Mouse (Mus musculus) heart, adult 2 months (tissue): ENCODE results near the gene Cpeb3. TPM values are rescaled to one million over a fixed set of nuclear protein-coding genes. Genes with fewer than 3 reads are reported as not detected.

Experiments used
- DNase-seq, 2 experiments: peaks; one replicate each; pipeline ENCODE4 v3.0.0; 2021
- H3K27ac ChIP-seq: fragments of 200-600 bp; 2 replicates; pipeline ENCODE4 v1.8.1; 2022
- H3K27me3 ChIP-seq: fragments of 200-500 bp; 2 replicates; pipeline ENCODE4 v1.6.1; 2012; ENCODE audit warnings: mild to moderate bottlenecking, low read length, inconsistent platforms, mixed read lengths; ENCODE audit not compliant: control insufficient read depth, insufficient read depth
- H3K36me3 ChIP-seq: fragments of 200-500 bp; 2 replicates; pipeline ENCODE4 v1.6.1; 2012; ENCODE audit warnings: low read length, inconsistent platforms; ENCODE audit not compliant: control insufficient read depth, insufficient read depth
- H3K4me1 ChIP-seq: fragments of 200-500 bp; 2 replicates; pipeline ENCODE4 v1.6.1; 2011; ENCODE audit warnings: low read length; ENCODE audit not compliant: control insufficient read depth, insufficient read depth
- H3K4me3 ChIP-seq: fragments of 200-600 bp; 2 replicates; pipeline ENCODE4 v1.8.1; 2022
- H3K79me2 ChIP-seq: fragments of 200-500 bp; replicated peaks from 2 replicates; pipeline ENCODE4 v1.6.1; 2012; ENCODE audit warnings: mild to moderate bottlenecking, inconsistent platforms, low read length, moderate library complexity, mixed read lengths; ENCODE audit not compliant: control insufficient read depth, insufficient read depth
- H3K9ac ChIP-seq: fragments of 200-500 bp; 2 replicates; pipeline ENCODE4 v1.6.1; 2012; ENCODE audit warnings: low read depth, mild to moderate bottlenecking, control low read depth, inconsistent platforms, low read length, mixed read lengths
- CTCF ChIP-seq: fragments of 200-600 bp; IDR thresholded peaks from 2 replicates; pipeline ENCODE4 v1.8.1; 2022; ENCODE audit warnings: antibody characterized with exemption, mild to moderate bottlenecking, moderate library complexity
- EP300 ChIP-seq: fragments of 200-500 bp; IDR thresholded peaks from 2 replicates; pipeline ENCODE4 v1.6.1; 2011; ENCODE audit warnings: low read depth, low read length, control low read depth; ENCODE audit not compliant: insufficient read depth
- POLR2A ChIP-seq: fragments of 200-500 bp; IDR thresholded peaks from 2 replicates; pipeline ENCODE4 v1.6.1; 2011; ENCODE audit warnings: mild to moderate bottlenecking, low read depth, low read length, control low read depth; ENCODE audit not compliant: insufficient read depth
- WGBS: fragments of 180-500 bp; shearing (Covaris S2); methylation state at CpG from one replicate; pipeline ENCODE4 v1.1.7; 2018; 5-methylcytosine and 5-hydroxymethylcytosine counted together
- intact Hi-C: fragments of 180-260 bp; cut with DNase I; formaldehyde crosslinking; loops from one replicate; pipeline ENCODE4 v1.15.1; 2025
- long read RNA-seq: library from polyadenylated mRNA; stranded (forward); transcript quantifications from one replicate; pipeline ENCODE4 v2.0.0, GENCODE M21; 2021
- polyA plus RNA-seq: library from polyadenylated mRNA; depleted of rRNA; stranded (reverse); fragments of >200 nt; gene quantifications from 2 replicates; pipeline ENCODE4 v1.2.3, GENCODE M21; 2012; rRNA removed
- total RNA-seq, 2 experiments: library from RNA; stranded (reverse); gene quantifications; 2 replicates each; pipeline ENCODE4 v1.2.3; 2021

The Cpeb3 gene
- total RNA-seq, result 10 to 100 TPM; 78.9 to 96.9 TPM
- polyA plus RNA-seq, result 35.6 and 53.9 TPM in 2 replicates
- long read RNA-seq, full-length matches to known transcripts, result 1 of 18 reads
- long read RNA-seq, partial matches to known transcripts, result 1 of 18 reads
- long read RNA-seq, other reads (novel, unspliced or antisense), result 16 of 18 reads

DNA sequence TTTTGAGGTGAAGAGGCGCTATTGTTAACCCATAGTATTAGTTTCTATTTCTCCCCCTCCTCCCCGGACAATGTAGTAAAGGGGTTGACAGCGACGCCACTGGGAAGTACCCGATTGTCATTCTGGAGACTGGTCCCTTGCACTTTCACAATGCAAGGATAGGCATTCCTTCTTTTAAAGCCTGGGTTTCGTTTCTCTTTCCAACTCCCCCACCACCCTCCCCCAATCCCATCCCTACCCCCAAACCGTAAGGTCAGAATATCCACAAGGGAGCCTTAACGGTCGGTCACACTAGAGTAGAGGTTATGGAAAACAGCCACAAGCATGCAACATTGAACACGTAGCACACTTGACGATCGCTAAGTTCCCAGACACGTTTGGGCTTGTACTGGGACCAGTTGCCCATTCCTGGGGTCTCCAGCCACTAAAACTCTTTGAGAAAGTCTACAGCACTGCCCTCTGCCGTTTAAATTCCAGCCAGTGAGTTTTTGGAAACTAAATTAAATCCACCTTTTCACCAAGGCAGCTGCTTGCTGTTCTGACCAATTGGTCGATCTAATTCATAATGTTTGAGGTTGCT is at the start of gene Cpeb3:
Cpeb3 (minus strand) TSS at position 426 of the 580 bp plus-strand sequence.
- H3K36me3 ChIP-seq, result peaks cover 23% of the 10 kb centered on the region
- no peaks in the 10 kb centered on the region for H3K27me3 ChIP-seq
- H3K4me1 ChIP-seq, result peaks cover 4% of the 10 kb centered on the region
- WGBS, result under 1% methylated on average over 15 of the region's 15 CpGs
- H3K9ac ChIP-seq, result peak within 1 kb of the TSS; percentile 96
- H3K4me3 ChIP-seq, result peak within 1 kb of the TSS; percentile 94
- peak; percentile 32 to 52 for DNase-seq
- peaks cover 2% of the 10 kb centered on the region for H3K79me2 ChIP-seq
- TF ChIP-seq POLR2A, result no peak
- TF ChIP-seq EP300, result 0 out of 2 replicates have a peak, but pooled peaks have one; percentile 10
- TF ChIP-seq CTCF, result peak; percentile 67
- intact Hi-C loops, result loop anchor here (2.0 to 5.0 kb wide), 2 partner anchors 131 to 157 kb away; no protein-coding TSS in a partner anchor
- H3K27ac ChIP-seq, result peak within 1 kb of the TSS; percentile 95

DNA sequence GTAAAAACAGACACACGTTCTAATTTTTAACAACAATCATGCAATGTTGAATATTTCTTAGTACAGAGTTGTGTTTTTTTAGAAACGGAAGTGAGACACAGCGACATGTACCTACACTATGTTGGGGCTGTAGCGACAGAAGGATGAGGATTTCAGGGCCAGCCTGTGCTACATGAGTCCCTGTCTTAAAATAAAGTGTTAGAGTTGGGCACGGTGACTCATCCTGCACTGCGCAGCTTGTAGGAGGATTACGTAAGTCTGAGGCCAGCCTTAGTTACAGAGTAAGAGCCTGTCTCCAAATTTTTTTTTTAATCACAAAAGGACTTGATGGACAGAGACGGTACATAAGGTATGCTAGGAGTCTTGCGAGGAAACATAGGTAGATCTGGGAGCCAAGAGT is 46.9 kb upstream of the Cpeb3 start:
- intact Hi-C loops, result no loop called here
- Histone ChIP-seq H3K9ac (no peak overlapping the region), H3K36me3 (no peaks in the 10 kb centered on the region), H3K27me3 (no peaks in the 10 kb centered on the region), H3K79me2 (no peaks in the 10 kb centered on the region), H3K4me1 (no peaks in the 10 kb centered on the region), H3K4me3 (no peak overlapping the region), H3K27ac (no peak overlapping the region)
- no peak for TF ChIP-seq POLR2A
- TF ChIP-seq EP300, result no peak
- TF ChIP-seq CTCF, result no peak
- WGBS, result 83% methylated on average over 9 of the region's 9 CpGs
- no peak for DNase-seq

DNA sequence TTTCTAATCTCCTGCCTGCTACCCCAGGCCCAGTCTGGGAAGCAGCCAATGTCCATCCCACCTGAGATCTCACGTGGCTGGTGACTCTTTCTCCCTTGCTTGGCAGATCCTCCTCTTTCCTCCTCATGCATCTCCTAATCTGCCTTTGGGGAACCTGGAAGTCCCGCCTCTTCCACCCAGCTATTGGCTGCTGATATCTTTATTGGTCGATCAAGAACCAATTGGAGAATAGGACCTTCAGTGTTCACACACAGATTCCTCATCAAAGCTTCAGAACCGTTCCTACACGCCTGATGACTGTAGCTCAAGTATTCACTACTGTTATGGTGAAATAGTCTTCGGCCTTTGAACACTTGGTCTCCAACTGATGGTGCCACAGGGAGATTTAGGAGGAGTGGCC is 43.7 kb upstream of the Cpeb3 start:
- DNase-seq, result no peak
- Histone ChIP-seq H3K9ac (no peak overlapping the region), H3K4me1 (no peaks in the 10 kb centered on the region)

DNA sequence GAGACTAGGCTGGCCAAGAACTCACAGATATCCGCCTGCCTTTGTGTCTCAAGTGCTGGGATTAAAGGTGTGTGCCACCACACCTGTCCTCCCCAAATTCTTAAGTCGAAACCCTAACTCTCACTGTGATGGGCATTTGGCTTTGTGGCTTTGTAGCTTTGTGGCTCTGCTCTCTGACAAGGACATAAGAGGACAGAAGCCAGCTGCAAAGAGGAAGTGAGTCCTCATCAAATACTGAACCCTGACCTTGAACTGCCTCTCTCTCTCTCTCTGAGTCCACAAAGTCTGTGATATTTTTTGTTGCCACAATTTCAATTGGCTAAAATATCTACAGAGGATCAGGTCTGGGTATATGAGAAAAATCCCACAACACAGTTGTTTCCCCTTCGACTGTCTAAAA is 39.8 kb upstream of the Cpeb3 start:
- TF ChIP-seq POLR2A (no peak), EP300 (no peak), CTCF (no peak)
- DNase-seq, result no peak
- Histone ChIP-seq H3K27me3 (no peaks in the 10 kb centered on the region), H3K79me2 (no peaks in the 10 kb centered on the region), H3K4me1 (no peaks in the 10 kb centered on the region), H3K4me3 (no peak overlapping the region), H3K36me3 (no peaks in the 10 kb centered on the region), H3K9ac (no peak overlapping the region), H3K27ac (no peak overlapping the region)
- 77% methylated on average over 3 of the region's 3 CpGs for WGBS
- intact Hi-C loops, result no loop called here

More for the DNA sequence above, 43.7 kb upstream of the Cpeb3 start:
- no peaks in the 10 kb centered on the region for H3K27me3 ChIP-seq
- H3K4me3 ChIP-seq, result no peak overlapping the region
- 55% methylated on average over 6 of the region's 6 CpGs for WGBS
- intact Hi-C loops, result no loop called here
- H3K36me3 ChIP-seq, result no peaks in the 10 kb centered on the region
- TF ChIP-seq EP300, result no peak
- TF ChIP-seq POLR2A, result no peak
- H3K79me2 ChIP-seq, result no peaks in the 10 kb centered on the region
- no peak overlapping the region for H3K27ac ChIP-seq

DNA sequence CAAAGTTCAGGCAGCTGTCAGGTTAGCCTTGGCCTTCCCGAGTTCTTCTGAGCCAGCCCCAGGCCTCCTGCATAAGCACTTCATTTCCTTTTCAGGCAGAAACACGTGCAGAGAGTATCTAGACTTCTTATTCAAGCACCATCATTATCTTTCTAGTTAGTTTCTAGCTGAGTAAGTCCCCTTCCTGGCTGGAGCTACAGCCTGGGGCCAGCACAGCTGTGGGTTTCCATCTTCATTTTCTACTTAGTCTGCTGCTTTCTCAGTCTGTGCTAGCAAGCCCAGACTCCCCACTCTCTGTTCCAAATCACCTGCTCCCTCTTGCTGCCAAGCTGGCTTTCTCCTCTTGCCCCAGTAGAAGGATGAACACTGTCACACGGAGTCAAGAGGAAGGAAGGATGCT is 38.5 kb upstream of the Cpeb3 start:
- intact Hi-C loops, result no loop called here
- WGBS, result 32% methylated on average over 3 of the region's 3 CpGs
- no peak for TF ChIP-seq CTCF
- no peak for TF ChIP-seq EP300
- no peak for TF ChIP-seq POLR2A
- DNase-seq, result no peak
- Histone ChIP-seq H3K79me2 (no peaks in the 10 kb centered on the region), H3K36me3 (no peaks in the 10 kb centered on the region), H3K4me3 (no peak overlapping the region), H3K9ac (no peak overlapping the region), H3K4me1 (no peaks in the 10 kb centered on the region), H3K27me3 (no peaks in the 10 kb centered on the region), H3K27ac (no peak overlapping the region)

DNA sequence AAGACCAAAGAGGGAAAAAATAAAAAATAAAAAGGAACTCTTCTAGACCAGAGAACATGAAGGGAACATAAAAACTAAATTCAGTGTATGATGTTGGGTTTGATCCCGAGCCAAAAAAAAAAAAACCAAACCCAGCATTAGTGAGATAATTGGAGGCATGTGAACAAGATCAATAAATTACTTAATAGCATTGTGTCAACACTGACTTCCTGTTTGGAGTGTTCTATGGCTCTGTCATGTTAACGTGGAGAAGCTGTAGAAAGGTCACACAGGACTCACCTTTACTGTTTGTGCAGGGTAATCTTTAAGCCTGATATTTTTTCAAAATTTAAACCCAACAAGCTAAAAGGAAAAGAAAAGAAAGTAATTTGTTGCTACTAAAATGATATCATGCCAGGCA is 34.3 kb upstream of the Cpeb3 start:
- Histone ChIP-seq H3K36me3 (no peaks in the 10 kb centered on the region), H3K4me1 (no peaks in the 10 kb centered on the region), H3K79me2 (no peaks in the 10 kb centered on the region), H3K9ac (no peak overlapping the region), H3K27me3 (no peaks in the 10 kb centered on the region), H3K4me3 (no peak overlapping the region), H3K27ac (no peak overlapping the region)
- intact Hi-C loops, result no loop called here
- no peak for DNase-seq
- TF ChIP-seq CTCF (no peak), EP300 (no peak), POLR2A (no peak)
- 45% methylated on average over 2 of the region's 2 CpGs for WGBS
